Mouse (Mus musculus) embryonic facial prominence, embryonic 11.5 days (tissue): ENCODE data around the gene Lamc3. TPM values are rescaled to one million over a fixed set of nuclear protein-coding genes. Genes with fewer than 3 reads are reported as not detected.
A peak's percentile ranks its signal among the peaks of the same experiment; 100 is the strongest.

ENCODE experiments used
- ATAC-seq: fragments of 200-750 bp; cut with Nextera tagmentation; replicated peaks from 2 replicates; pipeline ENCODE4 v1.8.0; 2017; ENCODE audit warnings: low read depth; ENCODE audit not compliant: insufficient number of reproducible peaks, low FRiP score, low TSS enrichment
- DNase-seq: peaks from one replicate; pipeline ENCODE4 v3.0.0-alpha.2; 2015; ENCODE audit warnings: low spot score
- H3K27ac ChIP-seq: fragments of 300-500 bp; sonication (generic); replicated peaks from 2 replicates; pipeline ENCODE4 v1.5.1; 2014; ENCODE audit warnings: mild to moderate bottlenecking, low read depth, low read length, control low read depth
- H3K27me3 ChIP-seq: fragments of 300-500 bp; sonication (generic); 2 replicates; pipeline ENCODE4 v1.6.1; 2014; ENCODE audit warnings: mild to moderate bottlenecking, low read length, moderate library complexity, mixed read lengths; ENCODE audit not compliant: control insufficient read depth, insufficient read depth
- H3K36me3 ChIP-seq: fragments of 300-500 bp; sonication (generic); replicated peaks from 2 replicates; pipeline ENCODE4 v1.6.1; 2014; ENCODE audit warnings: low read depth, mild to moderate bottlenecking, low read length, moderate library complexity, mixed read lengths; ENCODE audit not compliant: control insufficient read depth, insufficient read depth
- H3K4me1 ChIP-seq: fragments of 300-500 bp; sonication (generic); 2 replicates; pipeline ENCODE4 v1.6.1; 2014; ENCODE audit warnings: low read length, mixed read lengths; ENCODE audit not compliant: control insufficient read depth, insufficient read depth
- H3K4me2 ChIP-seq: fragments of 300-500 bp; sonication (generic); 2 replicates; pipeline ENCODE4 v1.6.1; 2014; ENCODE audit warnings: low read depth, mild to moderate bottlenecking, control low read depth, low read length, moderate library complexity
- H3K4me3 ChIP-seq: fragments of 300-500 bp; sonication (generic); 2 replicates; pipeline ENCODE4 v1.5.1; 2014; ENCODE audit warnings: low read depth, low read length, control low read depth
- H3K9ac ChIP-seq: fragments of 300-500 bp; sonication (generic); replicated peaks from 2 replicates; pipeline ENCODE4 v1.6.1; 2014; ENCODE audit warnings: mild to moderate bottlenecking, control low read depth, low read length
- H3K9me3 ChIP-seq: fragments of 300-500 bp; sonication (generic); replicated peaks from 2 replicates; pipeline ENCODE4 v1.6.1; 2016; ENCODE audit warnings: mild to moderate bottlenecking, low read length, inconsistent platforms, mixed read lengths; ENCODE audit not compliant: control insufficient read depth
- whole genome bisulfite sequencing: fragments of 180-500 bp; shearing (Covaris S2); extraction: QIAGEN DNeasy Blood & Tissue Kit; methylation state at CpG from one replicate; pipeline ENCODE4 v1.1.7; 2014; 5-methylcytosine and 5-hydroxymethylcytosine counted together
- polyA plus RNA-seq: library from polyadenylated mRNA; unstranded; fragments of >200 nt; fragmentation: Nextera tagmentation; extraction: Ambion mirVana; gene quantifications from 2 replicates; pipeline ENCODE4 v1.2.1, GENCODE M21; 2014

The Lamc3 gene
- polyA plus RNA-seq, 1 experiment from 2014 or later, result 0.84 TPM

GRCm38 (mm10) chr2:31880868-31881267, 6.2 kb upstream of the Lamc3 start:
- WGBS, result 4% methylated on average over 14 of the region's 14 CpGs
- DNase-seq (no peak), ATAC-seq (no peak)
- no peak overlapping the region for H3K4me2 ChIP-seq
- no peaks in the 10 kb centered on the region for H3K4me1 ChIP-seq
- H3K36me3 ChIP-seq, result no peaks in the 10 kb centered on the region
- no peaks in the 10 kb centered on the region for H3K9me3 ChIP-seq
- no peak overlapping the region for H3K9ac ChIP-seq
- H3K27me3 ChIP-seq, result peaks cover 21% of the 10 kb centered on the region
- no peak overlapping the region for H3K4me3 ChIP-seq
- H3K27ac ChIP-seq, result no peak overlapping the region

DNA sequence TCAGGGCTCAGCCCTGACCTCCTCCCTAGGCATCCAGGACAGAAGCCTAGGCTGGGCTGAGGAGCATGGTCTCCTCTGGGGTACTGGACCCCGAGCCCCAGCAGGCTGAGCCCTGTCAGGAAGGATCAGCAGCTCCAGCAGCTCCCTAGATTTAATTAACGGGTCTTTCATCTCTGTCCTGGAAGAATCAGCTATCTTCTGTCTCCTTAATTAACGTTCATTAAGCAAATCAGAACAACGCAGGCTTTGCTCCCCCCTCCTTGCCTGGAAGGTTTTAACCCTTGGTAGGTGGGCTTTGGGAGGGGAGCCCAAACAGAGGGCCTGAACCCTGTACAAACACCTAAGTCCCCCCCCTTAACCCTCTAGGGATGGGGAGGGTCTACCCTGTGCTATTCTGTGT, 4.0 kb upstream of the Lamc3 start:
- ATAC-seq (no peak), DNase-seq (no peak)
- Histone ChIP-seq H3K9me3 (no peaks in the 10 kb centered on the region), H3K27me3 (peaks cover 37% of the 10 kb centered on the region), H3K4me2 (no peak overlapping the region), H3K36me3 (no peaks in the 10 kb centered on the region), H3K4me1 (no peaks in the 10 kb centered on the region), H3K4me3 (no peak overlapping the region), H3K9ac (no peak overlapping the region), H3K27ac (no peak overlapping the region)
- WGBS, result 15% methylated on average over 4 of the region's 4 CpGs

DNA sequence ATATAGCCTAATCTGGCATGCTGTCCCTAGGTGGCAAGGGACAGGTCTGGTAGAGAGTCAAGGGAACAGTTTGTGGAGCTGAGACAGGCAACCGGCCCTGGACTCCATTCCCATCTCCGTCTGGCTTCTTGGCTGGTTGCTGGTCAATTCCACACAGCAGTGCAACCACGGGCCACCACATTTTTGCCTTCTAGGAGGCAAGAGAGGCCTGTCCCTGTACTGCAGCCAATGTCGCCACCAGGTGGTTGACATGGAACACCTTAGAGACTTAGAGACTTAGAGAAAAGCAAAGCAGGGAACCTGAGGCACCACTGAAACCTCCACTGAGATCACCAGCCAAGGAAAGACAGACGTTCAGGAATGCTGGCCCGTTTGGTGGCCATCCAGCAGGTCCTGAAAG, 2.3 kb upstream of the Lamc3 start:
- H3K27me3 ChIP-seq, result peaks cover 37% of the 10 kb centered on the region
- WGBS, result 25% methylated on average over 6 of the region's 6 CpGs

GRCm38 (mm10) chr2:31888871-31889270, 1.8 kb downstream of the Lamc3 start:
- Histone ChIP-seq H3K4me1 (peaks cover 6% of the 10 kb centered on the region; the same call in 1 of the 2 replicates), H3K27me3 (peaks cover 20% of the 10 kb centered on the region), H3K4me2 (no peak overlapping the region), H3K27ac (no peak overlapping the region), H3K9ac (no peak overlapping the region), H3K36me3 (no peaks in the 10 kb centered on the region), H3K9me3 (no peaks in the 10 kb centered on the region), H3K4me3 (no peak overlapping the region)
- no peak for ATAC-seq
- 38% methylated on average over 1 of the region's 1 CpGs for WGBS
- no peak for DNase-seq

More for the DNA sequence above, 2.3 kb upstream of the Lamc3 start:
- Histone ChIP-seq H3K36me3 (no peaks in the 10 kb centered on the region), H3K9ac (no peak overlapping the region), H3K4me3 (no peak overlapping the region), H3K9me3 (no peaks in the 10 kb centered on the region), H3K4me1 (no peaks in the 10 kb centered on the region), H3K27ac (no peak overlapping the region), H3K4me2 (no peak overlapping the region)
- DNase-seq, result peak; percentile 47
- no peak for ATAC-seq

GRCm38 (mm10) chr2:31891219-31891618, 4.1 kb downstream of the Lamc3 start:
- Histone ChIP-seq H3K4me1 (peaks cover 8% of the 10 kb centered on the region; the same call in 1 of the 2 replicates), H3K9ac (no peak overlapping the region), H3K27ac (no peak overlapping the region), H3K9me3 (no peaks in the 10 kb centered on the region), H3K4me2 (no peak overlapping the region), H3K27me3 (peaks cover 15% of the 10 kb centered on the region), H3K4me3 (no peak overlapping the region), H3K36me3 (no peaks in the 10 kb centered on the region)
- DNase-seq (no peak), ATAC-seq (no peak)
- 76% methylated on average over 2 of the region's 2 CpGs for WGBS

DNA sequence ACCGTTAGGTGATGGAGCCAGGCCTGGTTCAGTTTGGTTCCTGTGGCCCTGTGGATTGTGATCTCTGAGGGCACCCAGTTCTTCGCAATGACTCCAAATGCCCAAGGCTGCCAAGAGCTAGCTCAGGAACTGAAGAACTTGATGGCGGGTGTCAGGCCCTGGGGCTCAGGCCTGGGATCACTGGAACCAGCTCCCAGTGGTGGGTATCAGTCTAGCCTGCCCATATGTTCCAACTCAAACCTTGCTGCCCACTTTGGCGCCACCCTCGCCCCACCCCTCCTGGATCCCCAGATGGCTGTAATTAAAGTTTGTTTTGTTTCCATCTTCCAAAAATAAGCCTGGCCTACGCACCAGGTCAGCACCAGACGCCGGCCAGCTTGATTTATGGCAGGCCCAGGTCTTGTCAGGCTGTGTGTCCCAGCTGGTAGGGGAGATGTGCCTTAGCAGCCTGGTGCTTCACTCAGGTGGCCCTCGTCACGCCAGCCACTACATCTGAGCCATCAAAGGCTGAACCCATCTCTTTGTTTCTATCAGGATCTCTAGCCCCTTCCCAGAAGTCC, 6.1 kb downstream of the Lamc3 start:
- WGBS, result 44% methylated on average over 10 of the region's 10 CpGs
- Histone ChIP-seq H3K4me2 (no peak overlapping the region), H3K9ac (0 out of 2 replicates have a peak overlapping the region, but pooled peaks have one; percentile 6)

DNA sequence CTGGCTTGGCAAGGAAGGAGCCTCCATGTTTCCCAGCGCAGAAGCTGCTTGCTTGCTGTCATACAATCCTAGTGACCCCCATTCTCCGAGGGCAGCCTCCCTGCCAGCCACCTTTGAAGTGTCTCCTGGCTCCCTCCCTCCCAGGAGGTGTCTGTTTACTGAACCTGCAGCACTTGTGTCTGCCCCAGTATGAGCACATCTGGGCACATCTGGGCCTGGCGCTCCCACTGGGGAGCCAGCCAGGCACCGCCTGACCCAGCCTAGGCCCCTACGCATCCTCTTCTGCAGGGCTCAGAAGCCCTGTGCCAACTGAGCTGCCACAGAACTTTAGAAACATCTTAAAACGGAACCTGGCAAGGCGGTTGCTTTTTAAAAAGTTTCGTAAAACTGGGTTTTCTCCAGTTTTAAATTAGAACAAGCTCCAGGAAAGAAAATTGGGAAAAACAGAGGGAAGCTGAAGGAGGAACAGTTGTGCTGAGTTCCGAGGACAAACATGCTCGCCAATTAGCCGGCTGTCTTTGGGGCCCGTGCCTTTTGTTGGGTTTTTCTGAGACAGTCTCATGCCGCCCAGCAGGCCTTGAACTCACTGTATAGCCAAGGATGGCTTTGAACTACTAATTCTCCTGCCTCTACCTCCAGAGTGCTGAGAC, 7.3 kb downstream of the Lamc3 start:
- H3K27ac ChIP-seq, result 0 out of 2 replicates have a peak overlapping the region, but pooled peaks have one; percentile 28
- H3K4me1 ChIP-seq, result peaks cover 8% of the 10 kb centered on the region; the same call in 1 of the 2 replicates
- H3K9me3 ChIP-seq, result no peaks in the 10 kb centered on the region
- no peaks in the 10 kb centered on the region for H3K36me3 ChIP-seq
- H3K9ac ChIP-seq, result no peak overlapping the region
- no peaks in the 10 kb centered on the region for H3K27me3 ChIP-seq
- H3K4me2 ChIP-seq, result no peak overlapping the region
- H3K4me3 ChIP-seq, result no peak overlapping the region
- DNase-seq (peak; percentile 32), ATAC-seq (no peak)
- WGBS, result 47% methylated on average over 13 of the region's 13 CpGs

More for the DNA sequence above, 6.1 kb downstream of the Lamc3 start:
- Histone ChIP-seq H3K27ac (peak overlapping the region; percentile 73), H3K27me3 (no peaks in the 10 kb centered on the region), H3K36me3 (no peaks in the 10 kb centered on the region), H3K4me3 (no peak overlapping the region), H3K9me3 (no peaks in the 10 kb centered on the region), H3K4me1 (peaks cover 8% of the 10 kb centered on the region; the same call in 1 of the 2 replicates)
- no peak for ATAC-seq
- peak; percentile 52 for DNase-seq

- Histone ChIP-seq H3K27me3 (no peaks in the 10 kb centered on the region), H3K9ac (no peak overlapping the region), H3K9me3 (no peaks in the 10 kb centered on the region), H3K4me2 (no peak overlapping the region), H3K27ac (no peak overlapping the region), H3K4me3 (no peak overlapping the region), H3K4me1 (peaks cover 7% of the 10 kb centered on the region), H3K36me3 (no peaks in the 10 kb centered on the region)
- no peak for DNase-seq
- ATAC-seq, result no peak
- WGBS, result 80% methylated on average over 4 of the region's 4 CpGs
Observed at GRCm38 (mm10) chr2:31900932-31901331, 13.8 kb downstream of the Lamc3 start.
